Mouse (Mus musculus): ENCODE measurements around the gene Lsm5. TPM values are rescaled to one million over a fixed set of nuclear protein-coding genes. Genes with fewer than 3 reads are reported as not detected.

Gene Lsm5
- 10 to 100 TPM; 13.2 to 13.9 TPM for total RNA-seq (2021)
- long read RNA-seq, experiment 1, transcript Lsm5-201 (5 exons, 494 nt), result major isoform, 32 of 33 reads
- long read RNA-seq, experiment 1, partial matches to known transcripts, result 0 of 33 reads
- long read RNA-seq, experiment 1, other reads (novel, unspliced or antisense), result 1 of 33 reads
- long read RNA-seq, experiment 2, transcript Lsm5-201 (5 exons, 494 nt), result major isoform, 26 of 28 reads
- long read RNA-seq, experiment 2, partial matches to known transcripts, result 0 of 28 reads
- long read RNA-seq, experiment 2, other reads (novel, unspliced or antisense), result 2 of 28 reads

DNA sequence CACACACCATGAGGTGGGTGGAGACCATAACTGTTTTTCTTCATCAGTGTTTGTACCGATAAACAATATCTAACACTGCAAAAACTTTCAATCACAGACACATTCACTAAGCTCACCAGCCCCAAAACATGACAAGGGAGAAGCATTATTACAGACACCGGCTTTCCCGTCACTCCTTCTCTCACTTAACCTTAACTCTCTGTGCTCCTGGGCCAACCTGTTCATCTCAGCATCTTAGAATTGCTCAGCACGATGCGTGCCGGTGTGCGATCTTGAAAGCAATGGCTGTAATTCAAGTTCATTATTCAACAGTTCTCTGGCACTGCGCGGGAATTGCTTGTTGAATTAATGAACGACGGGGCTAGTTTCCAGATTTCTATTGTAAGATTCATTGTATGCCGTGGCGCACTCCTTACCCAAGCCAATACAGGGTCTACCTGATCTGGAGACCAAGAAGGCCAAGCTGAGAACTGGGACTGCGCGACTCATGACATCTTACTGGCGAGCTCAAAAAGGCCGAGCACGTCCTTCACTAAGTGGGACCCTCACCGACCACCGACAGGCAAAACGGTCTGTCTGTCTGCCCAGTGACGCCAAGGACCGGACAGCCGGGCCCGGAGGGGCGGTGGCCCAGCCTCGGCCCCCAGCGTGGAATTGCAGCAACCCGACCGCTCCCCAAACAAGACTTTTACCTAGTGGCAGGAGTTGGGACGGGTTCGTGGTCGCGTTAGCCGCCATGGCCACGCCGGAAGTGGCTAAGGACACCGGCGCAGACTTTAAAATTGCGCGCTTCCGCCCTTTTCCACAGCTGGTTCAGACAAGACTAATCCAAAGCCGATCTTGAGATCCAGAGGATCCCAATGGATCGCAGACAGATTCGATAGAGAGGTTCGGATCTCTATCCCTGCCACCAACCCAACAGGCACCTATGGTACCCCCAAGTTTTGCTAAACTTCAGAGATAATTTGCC lies at the start of gene Lsm5:
Lsm5 (minus strand) TSS at position 780 of the 970 bp plus-strand sequence.
- peak; percentile 78 for DNase-seq

DNA sequence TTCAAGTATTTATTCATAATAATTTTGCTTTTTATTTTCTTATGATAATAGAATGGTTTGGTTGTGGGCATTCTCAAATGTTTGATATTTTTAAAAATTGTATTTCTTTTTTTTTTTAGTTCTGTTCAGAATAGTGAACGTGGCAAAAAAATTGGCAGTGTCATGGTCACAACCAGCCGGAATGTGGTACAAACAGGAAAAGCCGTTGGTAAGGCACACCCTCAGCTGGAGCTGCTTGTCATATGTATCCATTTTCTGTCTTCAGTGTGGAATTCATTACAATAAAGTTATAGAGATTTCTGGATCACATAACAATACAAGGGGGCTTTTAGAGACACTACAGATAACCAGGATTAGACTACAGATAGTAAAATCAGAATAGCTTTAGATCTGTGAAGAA lies 49.2 kb upstream of the Lsm5 start:
- DNase-seq, result no peak

DNA sequence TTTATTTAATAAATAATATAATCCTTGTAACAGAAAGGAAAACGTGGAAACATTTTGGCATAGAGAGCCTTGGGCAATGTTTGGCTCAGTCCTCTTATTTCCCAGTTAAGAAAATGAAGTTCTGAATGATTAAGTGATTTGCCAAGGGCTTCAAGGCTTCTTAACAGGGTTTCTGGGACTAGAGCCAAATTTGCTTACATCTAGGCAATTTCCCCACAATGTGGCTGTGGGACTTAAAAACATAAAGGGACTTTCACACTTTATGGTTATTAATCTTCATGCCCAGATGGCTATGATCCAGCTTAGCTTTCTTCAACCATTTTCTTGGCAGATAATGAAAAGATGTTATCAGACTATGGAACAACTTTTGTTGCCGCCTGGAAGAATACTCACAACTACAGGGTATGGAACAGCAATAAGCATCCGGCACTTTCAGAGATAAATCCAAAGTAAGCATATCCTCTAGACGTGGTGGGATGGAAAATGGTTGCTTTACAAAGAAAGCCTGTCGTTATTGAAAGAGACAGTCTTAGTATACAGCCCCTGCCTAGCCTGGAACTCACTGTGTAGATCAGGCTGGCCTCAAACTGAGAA lies 41.5 kb upstream of the Lsm5 start:
- DNase-seq, result no peak

DNA sequence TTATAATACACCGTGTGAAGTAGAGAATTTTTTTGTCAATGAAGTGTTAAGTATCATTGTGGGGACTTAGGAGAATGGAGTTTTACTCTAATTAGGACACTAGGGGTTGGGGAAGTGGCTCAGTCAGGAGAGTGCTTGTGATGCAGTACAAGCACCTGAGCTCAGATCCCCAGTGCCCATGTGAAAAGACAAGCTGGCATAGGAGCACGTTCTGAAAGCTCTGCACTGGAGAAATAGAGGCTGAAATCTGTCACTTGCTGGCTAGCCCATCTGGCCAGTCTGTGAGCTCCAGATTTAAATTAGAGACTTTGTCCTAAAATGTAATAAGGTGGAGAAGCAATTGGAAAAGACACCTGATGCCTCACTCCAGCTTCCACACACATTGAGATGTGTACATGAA lies 28.0 kb upstream of the Lsm5 start:
- no peak for DNase-seq

DNA sequence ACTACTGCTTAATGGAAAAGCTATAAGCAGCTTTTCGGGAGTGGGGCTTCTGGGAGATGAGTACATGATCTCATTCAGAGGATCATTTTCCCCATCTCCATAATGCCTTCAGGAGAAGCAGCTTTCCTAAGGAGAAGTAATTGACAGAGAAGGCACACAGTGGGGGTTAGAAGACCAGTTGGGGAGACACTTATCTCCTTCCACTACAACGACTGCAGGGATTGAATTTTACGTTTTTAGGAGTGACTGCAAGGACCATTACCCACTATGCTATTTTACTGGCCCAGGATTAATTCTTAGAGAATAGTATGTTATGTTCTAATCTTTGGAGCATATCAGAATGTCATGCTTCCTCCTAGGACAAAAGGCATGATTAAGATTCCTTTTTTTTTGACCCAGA lies 16.4 kb upstream of the Lsm5 start:
- no peak for DNase-seq

DNA sequence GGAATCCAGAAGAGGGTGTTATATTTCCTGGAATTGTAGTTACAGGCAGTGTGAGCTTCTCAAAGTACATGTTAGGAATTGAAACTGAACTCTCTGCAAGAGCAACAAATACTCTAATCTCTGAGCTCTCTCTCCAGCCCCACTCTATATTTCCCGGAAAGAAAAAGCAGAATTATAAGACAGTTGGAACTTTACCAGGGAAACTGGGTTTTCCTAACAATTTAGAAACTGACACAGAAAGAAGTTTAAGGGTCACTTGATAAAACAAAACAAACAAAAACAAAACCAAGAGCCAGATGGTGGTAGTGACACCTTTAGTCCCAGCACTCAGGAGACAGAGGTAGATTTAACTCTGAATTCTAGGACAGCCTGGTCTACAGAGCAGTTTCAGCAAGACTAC lies 14.6 kb upstream of the Lsm5 start:
- no peak for DNase-seq

DNA sequence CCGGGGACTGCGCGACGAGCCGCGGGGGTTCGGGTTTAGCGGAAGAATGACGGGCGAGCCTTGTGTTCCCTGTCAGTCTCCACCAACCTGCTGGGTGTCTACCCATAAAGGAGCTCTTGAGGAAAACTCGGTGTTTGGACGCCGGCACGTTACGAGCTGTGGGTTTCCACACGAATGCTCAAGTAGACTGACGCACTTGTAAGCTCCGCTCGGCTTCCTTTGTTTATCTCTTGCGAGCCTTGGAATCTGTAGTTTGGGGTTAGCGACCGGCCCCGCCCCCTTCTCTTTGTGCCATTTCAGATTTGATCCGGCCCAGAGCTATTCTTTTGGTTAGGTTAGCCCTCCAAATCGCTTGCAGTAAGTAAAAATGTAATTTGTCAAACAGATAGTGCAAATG lies 10.8 kb upstream of the Lsm5 start:
- DNase-seq, result no peak

DNA sequence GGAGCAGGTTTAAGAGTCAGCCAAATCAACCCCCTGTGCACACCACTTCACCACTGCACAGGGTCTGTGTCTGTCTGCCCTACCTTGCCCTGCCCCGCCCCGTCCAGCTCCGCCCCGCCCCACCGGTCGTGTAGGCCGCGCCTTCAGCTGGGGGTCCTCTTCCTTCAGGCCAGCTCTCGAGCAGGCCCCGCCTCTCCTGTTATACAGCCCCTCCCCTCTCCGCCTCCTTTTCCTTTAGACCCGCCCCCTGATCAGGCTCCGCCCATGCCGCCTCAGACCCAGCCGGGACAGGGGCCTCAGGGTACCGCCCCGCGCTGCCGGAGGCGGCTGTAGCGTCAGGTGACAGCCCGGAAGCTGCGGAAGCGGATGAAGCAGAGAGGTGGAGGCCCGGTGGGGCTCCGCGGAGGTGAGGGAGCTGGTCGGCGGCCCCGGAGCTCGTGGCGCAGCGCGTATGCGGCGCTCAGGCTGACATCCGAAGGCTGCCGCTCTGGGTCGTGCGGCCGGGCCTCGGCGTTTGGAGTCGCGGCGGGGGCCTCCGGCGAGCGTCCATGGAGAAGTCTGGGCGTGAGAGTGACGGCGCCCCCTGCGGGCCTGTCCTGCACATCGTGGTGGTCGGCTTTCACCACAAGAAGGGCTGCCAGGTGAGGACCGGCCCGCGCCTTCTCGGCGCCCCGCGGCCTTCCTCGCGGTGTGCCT lies 10.2 kb upstream of the Lsm5 start, which contains the start of gene Avl9:
Avl9 (plus strand) TSS at position 326 of the 696 bp plus-strand sequence.
- peak; percentile 98 for DNase-seq

DNA sequence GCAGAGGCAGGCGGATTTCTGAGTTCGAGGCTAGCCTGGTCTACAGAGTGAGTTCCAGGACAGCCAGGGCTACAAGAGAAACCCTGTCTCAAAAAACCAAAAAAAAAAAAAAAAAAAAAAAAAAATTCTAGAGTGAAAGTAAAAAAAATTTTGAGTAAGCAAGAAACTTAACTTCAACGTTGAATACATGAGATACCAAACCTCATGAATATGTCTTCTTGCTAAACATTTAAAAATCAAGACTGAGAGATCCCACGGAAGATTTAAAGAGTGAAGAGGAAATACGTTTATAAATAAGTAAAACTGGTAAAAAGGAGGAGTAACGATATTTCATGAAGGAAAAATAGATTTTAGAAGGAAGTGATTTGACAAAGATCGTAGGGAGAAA lies 9.7 kb upstream of the Lsm5 start:
- no peak for DNase-seq

DNA sequence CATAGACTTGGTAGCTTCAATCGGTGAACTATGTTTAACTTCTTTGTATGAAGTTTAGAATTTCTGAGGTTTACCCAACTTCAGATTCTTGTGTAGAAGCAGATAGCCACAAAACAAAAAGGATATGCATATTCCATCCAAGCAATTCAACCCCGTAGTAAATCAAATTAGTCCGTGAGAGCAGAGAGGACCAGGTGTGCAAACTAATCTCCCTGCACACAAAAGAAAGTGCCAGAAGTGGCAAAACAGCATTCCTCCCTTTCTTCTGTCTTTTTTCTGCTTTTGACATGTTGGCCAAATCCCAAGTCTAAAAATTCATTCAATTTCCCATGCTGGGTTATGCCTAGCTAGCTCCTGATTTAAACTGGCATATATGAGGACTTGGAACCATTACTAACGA lies 12.1 kb downstream of the Lsm5 start:
- no peak for DNase-seq

DNA sequence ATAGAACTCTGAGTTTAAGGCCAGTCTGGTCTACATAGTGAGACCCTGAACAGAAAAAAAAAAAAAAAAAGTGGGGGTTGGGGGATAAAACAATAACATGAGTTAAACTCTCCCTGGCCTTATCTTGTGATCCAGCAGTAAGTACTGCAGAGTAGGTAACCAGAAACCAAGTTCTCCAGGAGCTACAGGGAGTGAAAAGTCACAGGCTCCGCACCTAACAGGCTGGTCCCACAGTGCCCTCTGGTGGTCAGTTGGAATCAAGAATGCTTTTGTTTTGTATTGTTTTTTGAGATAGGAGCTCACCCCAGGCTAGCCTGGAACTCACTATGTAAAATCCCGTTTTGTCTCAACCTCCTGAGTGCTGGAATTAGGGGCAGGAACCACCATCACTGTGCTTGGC lies 13.3 kb downstream of the Lsm5 start:
- DNase-seq, result no peak

DNA sequence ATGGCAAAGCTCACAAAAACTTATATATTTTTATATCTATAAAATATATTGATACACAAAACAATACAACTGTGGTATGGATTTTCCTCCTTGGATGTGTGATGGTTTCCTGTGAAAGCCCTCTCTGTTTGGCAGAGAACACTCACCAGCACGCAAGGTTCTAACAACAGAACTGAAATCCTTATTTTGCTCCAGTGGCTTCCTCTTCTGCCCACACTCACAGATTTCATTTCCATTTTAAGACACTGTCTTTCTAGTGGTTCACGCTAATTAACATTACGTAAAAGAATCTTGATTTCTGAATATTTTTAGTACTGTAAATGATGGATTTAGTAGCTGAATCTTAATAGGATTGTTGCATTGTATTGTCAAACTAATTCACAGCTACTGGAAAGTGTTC lies 16.3 kb downstream of the Lsm5 start:
- no peak for DNase-seq

DNA sequence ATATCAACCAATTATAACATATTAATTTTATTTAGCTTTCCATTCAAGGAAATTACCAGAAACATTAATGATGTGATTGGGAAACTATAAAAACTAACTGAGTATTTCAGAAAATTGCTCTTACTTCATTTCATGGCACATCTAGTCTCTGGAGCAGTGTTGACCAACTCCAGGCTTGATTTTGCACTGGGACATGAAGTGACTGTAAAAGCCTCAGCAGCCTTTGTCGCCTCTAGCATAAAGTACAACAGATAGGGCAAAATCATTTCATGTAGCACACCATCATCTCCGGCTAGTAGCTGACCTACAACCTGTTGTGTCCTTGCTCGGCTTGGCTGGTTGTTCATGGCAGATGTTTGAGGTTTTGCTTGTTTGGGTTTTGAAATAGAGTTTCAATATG lies 40.1 kb downstream of the Lsm5 start:
- no peak for DNase-seq

DNA sequence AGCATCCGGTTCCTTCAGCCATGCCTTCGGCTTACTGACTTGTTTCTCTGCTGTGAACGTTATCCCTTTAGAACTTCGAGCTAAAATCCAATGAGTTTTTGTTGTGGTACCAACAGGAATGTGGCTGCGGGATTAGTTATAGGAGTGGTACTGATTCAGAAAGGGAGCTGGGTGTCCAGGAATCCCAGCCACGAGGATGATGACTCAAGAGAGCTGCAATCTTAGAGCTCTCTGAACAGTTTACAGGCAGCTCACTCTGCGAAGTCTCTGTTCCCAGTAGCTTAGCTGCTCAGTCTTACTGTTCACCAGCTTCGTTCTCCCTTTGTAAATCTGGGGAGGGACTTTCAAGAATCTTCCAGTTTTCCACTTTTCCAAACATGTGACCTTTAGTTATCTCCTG lies 49.1 kb downstream of the Lsm5 start:
- no peak for DNase-seq

DNA sequence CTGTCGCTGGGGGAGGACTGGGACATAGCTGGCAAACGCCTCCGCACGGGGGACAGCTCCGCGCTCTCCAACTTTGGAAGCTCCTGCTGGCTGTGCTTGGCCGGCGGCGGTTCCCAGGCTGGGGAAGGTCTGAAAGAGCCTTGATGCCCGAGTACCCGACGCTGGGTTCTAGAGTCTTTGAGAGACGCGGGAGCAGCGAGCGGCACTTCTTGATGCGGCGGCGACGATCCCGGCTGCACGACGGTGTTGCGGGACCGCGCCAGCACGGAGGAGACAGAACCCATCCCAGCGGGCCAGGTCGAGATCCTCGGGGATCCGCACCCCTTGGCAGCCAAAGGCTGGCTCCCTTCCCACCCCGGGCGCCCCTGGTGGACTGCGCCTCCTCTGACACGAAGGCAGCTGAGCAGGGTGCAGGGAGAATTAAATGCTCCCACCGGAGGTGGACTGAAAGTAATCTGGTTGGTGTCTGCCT lies 52.4 kb downstream of the Lsm5 start:
- DNase-seq, result no peak

Other genes starting within 250 kb of the Lsm5 start
- gene Pde1c, start 135.6 kb downstream of the Lsm5 start, total RNA-seq (2021), result under 1 TPM; 0.59 to 0.90 TPM
- 1 to 10 TPM; 4.4 to 4.8 TPM for gene Avl9, start 10.2 kb upstream of the Lsm5 start, total RNA-seq (2021)
- gene Kbtbd2, start 93.1 kb upstream of the Lsm5 start, total RNA-seq (2021), result 10 to 100 TPM; 18.9 to 21.4 TPM
- 10 to 100 TPM; 48.1 to 54.0 TPM for gene Fkbp9, start 127.3 kb upstream of the Lsm5 start, total RNA-seq (2021)
- gene Nt5c3, start 219.2 kb upstream of the Lsm5 start, total RNA-seq (2021), result 10 to 100 TPM; 48.6 to 69.3 TPM
- under 1 TPM in 1 of 2 experiments, not detected in 1; 0.21 TPM for gene Vmn1r4, start 219.3 kb upstream of the Lsm5 start, total RNA-seq (2021)